ENCODE assay signal across 7 mouse cellular contexts in genomic region chr17:8165977-8166376, GRCm38 (mm10). TPM values are rescaled to one million over a fixed set of nuclear protein-coding genes. Genes with fewer than 3 reads are reported as not detected.
DNase-seq lines count a peak whose midpoint lies in the region; ATAC-seq and TF ChIP-seq lines count a peak whose summit lies in the region.
"Not testable (repeated sequence)": the region's sequence is repeated elsewhere in the genome, so short reads cannot be mapped to it uniquely, and the experiment has no call there.

No protein-coding gene starts in this region.

- TF ChIP-seq CTCF in embryonic fibroblast, embryonic 13.5 days (IDR thresholded peaks at IDR 0.05; ENCODE audit: borderline replicate concordance, insufficient read depth, low read length); lung, postnatal 0 days (IDR thresholded peaks at IDR 0.05): not testable (repeated sequence)

- H3K27ac ChIP-seq in embryonic fibroblast, embryonic 13.5 days (ENCODE audit: insufficient read depth, low read length); heart, embryonic 13.5 days (replicated peaks); intestine, embryonic 15.5 days; limb, embryonic 12.5 days; lung, postnatal 0 days (ENCODE audit: low read length); neural tube, embryonic 13.5 days (replicated peaks): not testable (repeated sequence)

- peak; percentile 0 for ATAC-seq in activated CD4-positive, CD25-positive, alpha-beta regulatory T cell, adult 4 months
- not testable (repeated sequence) for ATAC-seq in heart, embryonic 13.5 days (ENCODE audit: extremely low read depth, insufficient number of reproducible peaks, low FRiP score, low TSS enrichment); intestine, embryonic 15.5 days; limb, embryonic 12.5 days (ENCODE audit: insufficient number of reproducible peaks, insufficient read depth, low FRiP score, low TSS enrichment, low read depth); lung, postnatal 0 days; neural tube, embryonic 13.5 days (ENCODE audit: low read depth)

- not testable (repeated sequence) for H3K9me3 ChIP-seq in heart, embryonic 13.5 days; intestine, embryonic 15.5 days; limb, embryonic 12.5 days; lung, postnatal 0 days (ENCODE audit: low read length); neural tube, embryonic 13.5 days

- H3K9ac ChIP-seq in heart, embryonic 13.5 days, result peak overlapping the region; percentile 83
- not testable (repeated sequence) for H3K9ac ChIP-seq in intestine, embryonic 15.5 days; limb, embryonic 12.5 days (replicated peaks); lung, postnatal 0 days (replicated peaks; ENCODE audit: low read depth)
- peak overlapping the region; percentile 65; the same call in 1 of the 2 replicates for H3K9ac ChIP-seq in neural tube, embryonic 13.5 days

- not testable (repeated sequence) for TF ChIP-seq POLR2A in embryonic fibroblast, embryonic 13.5 days (IDR thresholded peaks at IDR 0.05; ENCODE audit: low read depth, low read length)

- peak overlapping the region; percentile 65 for H3K4me2 ChIP-seq in heart, embryonic 13.5 days
- peak overlapping the region; percentile 41; the same call in 1 of the 2 replicates for H3K4me2 ChIP-seq in intestine, embryonic 15.5 days (replicated peaks)
- H3K4me2 ChIP-seq in limb, embryonic 12.5 days, result peak overlapping the region; percentile 50
- H3K4me2 ChIP-seq in lung, postnatal 0 days (replicated peaks; ENCODE audit: low read depth, low read length), result peak overlapping the region; percentile 37
- peak overlapping the region; percentile 55 for H3K4me2 ChIP-seq in neural tube, embryonic 13.5 days

- peaks cover 19% of the 10 kb centered on the region for H3K36me3 ChIP-seq in heart, embryonic 13.5 days
- not testable (repeated sequence) for H3K36me3 ChIP-seq in intestine, embryonic 15.5 days; lung, postnatal 0 days (ENCODE audit: insufficient read depth, low read length)
- H3K36me3 ChIP-seq in limb, embryonic 12.5 days, result peaks cover 21% of the 10 kb centered on the region
- H3K36me3 ChIP-seq in neural tube, embryonic 13.5 days, result peaks cover 18% of the 10 kb centered on the region

- not testable (repeated sequence) for H3K4me1 ChIP-seq in embryonic fibroblast, embryonic 13.5 days (ENCODE audit: control insufficient read depth, insufficient read depth, low read length); heart, embryonic 13.5 days; intestine, embryonic 15.5 days (replicated peaks); limb, embryonic 12.5 days (replicated peaks); lung, postnatal 0 days (ENCODE audit: insufficient read depth, low read depth, low read length); neural tube, embryonic 13.5 days (replicated peaks)

- WGBS in heart, embryonic 13.5 days, result under 1% methylated on average over 11 of the region's 11 CpGs
- under 1% methylated on average over 11 of the region's 11 CpGs for WGBS in intestine, embryonic 15.5 days
- under 1% methylated on average over 11 of the region's 11 CpGs for WGBS in limb, embryonic 12.5 days
- WGBS in lung, postnatal 0 days, result under 1% methylated on average over 11 of the region's 11 CpGs
- WGBS in neural tube, embryonic 13.5 days, result 0% methylated on average over 11 of the region's 11 CpGs

- not testable (repeated sequence) for H3K27me3 ChIP-seq in heart, embryonic 13.5 days (replicated peaks); intestine, embryonic 15.5 days (replicated peaks); limb, embryonic 12.5 days; lung, postnatal 0 days (replicated peaks; ENCODE audit: insufficient read depth, low read length); neural tube, embryonic 13.5 days

- peak overlapping the region; percentile 39 for H3K4me3 ChIP-seq in embryonic fibroblast, embryonic 13.5 days (ENCODE audit: insufficient read depth, low read length)
- H3K4me3 ChIP-seq in heart, embryonic 13.5 days, result peak overlapping the region; percentile 61
- H3K4me3 ChIP-seq in intestine, embryonic 15.5 days (replicated peaks), result peak overlapping the region; percentile 52
- peak overlapping the region; percentile 51 for H3K4me3 ChIP-seq in limb, embryonic 12.5 days (replicated peaks)
- peak overlapping the region; percentile 43 for H3K4me3 ChIP-seq in lung, postnatal 0 days (ENCODE audit: low read depth, low read length)
- H3K4me3 ChIP-seq in neural tube, embryonic 13.5 days, result peak overlapping the region; percentile 50

- TF ChIP-seq EP300 in lung, postnatal 0 days (IDR thresholded peaks at IDR 0.05), result not testable (repeated sequence)

- DNase-seq in lung, postnatal 0 days (ENCODE audit: low spot score), result not testable (repeated sequence)

RNA-seq across cellular contexts. Expression of gene Fgfr1op, which starts 0.7 kb away (rescaled TPM):
- polyA plus RNA-seq in activated CD4-positive, CD25-positive, alpha-beta regulatory T cell, adult 4 months (2017; shearing (Covaris generic)), result 10 to 100 TPM; 20.7 to 25.4 TPM
- polyA plus RNA-seq in embryonic fibroblast, embryonic 13.5 days (2011; ENCODE audit: insufficient read length, low read depth, missing spikeins), result 18.1 and 28.1 TPM in 2 replicates
- polyA plus RNA-seq in heart, embryonic 13.5 days (2015; fragmentation: Nextera tagmentation; extraction: Ambion mirVana), result 18.9 and 19.7 TPM in 2 replicates
- polyA plus RNA-seq in intestine, embryonic 15.5 days (2015; fragmentation: Nextera tagmentation; extraction: Ambion mirVana), result 30.2 and 31.5 TPM in 2 replicates
- polyA plus RNA-seq in limb, embryonic 12.5 days (2016; fragmentation: Nextera tagmentation; extraction: Ambion mirVana), result 46.1 and 49.8 TPM in 2 replicates
- 17.7 and 18.3 TPM in 2 replicates for polyA plus RNA-seq in lung, postnatal 0 days (2015; fragmentation: Nextera tagmentation; extraction: Ambion mirVana)
- polyA plus RNA-seq in neural tube, embryonic 13.5 days (2015; fragmentation: Nextera tagmentation; extraction: Ambion mirVana), result 28.4 and 30.4 TPM in 2 replicates

RNA-seq across cellular contexts. Expression of gene Rnaset2a, which starts 18.1 kb away (rescaled TPM):
- polyA plus RNA-seq in activated CD4-positive, CD25-positive, alpha-beta regulatory T cell, adult 4 months (2017; shearing (Covaris generic)), result 10 to 100 TPM; 50.4 to 72.2 TPM
- polyA plus RNA-seq in embryonic fibroblast, embryonic 13.5 days (2011; ENCODE audit: insufficient read length, low read depth, missing spikeins), result 5.0 and 7.8 TPM in 2 replicates
- 35.4 and 37.6 TPM in 2 replicates for polyA plus RNA-seq in heart, embryonic 13.5 days (2015; fragmentation: Nextera tagmentation; extraction: Ambion mirVana)
- polyA plus RNA-seq in intestine, embryonic 15.5 days (2015; fragmentation: Nextera tagmentation; extraction: Ambion mirVana), result 31.1 and 36.4 TPM in 2 replicates
- polyA plus RNA-seq in limb, embryonic 12.5 days (2016; fragmentation: Nextera tagmentation; extraction: Ambion mirVana), result 21.4 and 25.2 TPM in 2 replicates
- polyA plus RNA-seq in lung, postnatal 0 days (2015; fragmentation: Nextera tagmentation; extraction: Ambion mirVana), result 79.7 and 80.0 TPM in 2 replicates
- polyA plus RNA-seq in neural tube, embryonic 13.5 days (2015; fragmentation: Nextera tagmentation; extraction: Ambion mirVana), result 13.1 and 13.7 TPM in 2 replicates

RNA-seq across cellular contexts. Expression of gene Gm49673, which starts 18.4 kb away (rescaled TPM):
- under 1 TPM; 0.20 to 0.38 TPM for polyA plus RNA-seq in activated CD4-positive, CD25-positive, alpha-beta regulatory T cell, adult 4 months (2017; shearing (Covaris generic))
- polyA plus RNA-seq in embryonic fibroblast, embryonic 13.5 days (2011; ENCODE audit: insufficient read length, low read depth, missing spikeins), result 0.19 TPM in 1 of 2 replicates, not detected in the other
- not detected in 2 replicates for polyA plus RNA-seq in heart, embryonic 13.5 days (2015; fragmentation: Nextera tagmentation; extraction: Ambion mirVana)
- polyA plus RNA-seq in intestine, embryonic 15.5 days (2015; fragmentation: Nextera tagmentation; extraction: Ambion mirVana), result 0.08 and 0.23 TPM in 2 replicates
- polyA plus RNA-seq in limb, embryonic 12.5 days (2016; fragmentation: Nextera tagmentation; extraction: Ambion mirVana), result 0.24 TPM in 1 of 2 replicates, not detected in the other
- polyA plus RNA-seq in lung, postnatal 0 days (2015; fragmentation: Nextera tagmentation; extraction: Ambion mirVana), result 0.13 and 0.50 TPM in 2 replicates
- 0.23 and 0.28 TPM in 2 replicates for polyA plus RNA-seq in neural tube, embryonic 13.5 days (2015; fragmentation: Nextera tagmentation; extraction: Ambion mirVana)
